In genomic region chr13:78679255-78679895, GRCm38 (mm10) we compare ENCODE assay signal across 9 mouse cellular contexts.
DNase-seq lines count a peak whose midpoint lies in the region; ATAC-seq lines count a peak whose summit lies in the region.
"Had no signal": no experiment of that assay in that cellular context is flagged by ENCODE, and none has a peak within 500 bp of the region (broad histone marks: within the 10 kb centered on the region; RNA-seq: fewer than 3 reads in every experiment).

No protein-coding gene starts in this region.

- WGBS in midbrain, embryonic 12.5 days = 32% methylated on average over 4 of the region's 4 CpGs
- WGBS in midbrain, embryonic 15.5 days = 26% methylated on average over 4 of the region's 4 CpGs
- WGBS in hindbrain, embryonic 12.5 days = 35% methylated on average over 4 of the region's 4 CpGs

- no peak overlapping the region for H3K4me3 ChIP-seq in midbrain, embryonic 12.5 days
- no peak overlapping the region for H3K4me3 ChIP-seq in midbrain, embryonic 15.5 days
- H3K4me3 ChIP-seq in hindbrain, embryonic 12.5 days = no peak overlapping the region

- H3K4me2 ChIP-seq in midbrain, embryonic 12.5 days (replicated peaks) = no peak overlapping the region
- no peak overlapping the region for H3K4me2 ChIP-seq in midbrain, embryonic 15.5 days
- no peak overlapping the region for H3K4me2 ChIP-seq in hindbrain, embryonic 12.5 days (replicated peaks)

- no peak overlapping the region for H3K9ac ChIP-seq in midbrain, embryonic 12.5 days (replicated peaks)
- H3K9ac ChIP-seq in midbrain, embryonic 15.5 days = no peak overlapping the region
- H3K9ac ChIP-seq in hindbrain, embryonic 12.5 days = no peak overlapping the region

- H3K36me3 ChIP-seq in midbrain, embryonic 12.5 days = no peaks in the 10 kb centered on the region
- no peaks in the 10 kb centered on the region for H3K36me3 ChIP-seq in midbrain, embryonic 15.5 days (replicated peaks)
- no peaks in the 10 kb centered on the region for H3K36me3 ChIP-seq in hindbrain, embryonic 12.5 days

- peak; percentile 76 for ATAC-seq in midbrain, embryonic 12.5 days (ENCODE audit: low FRiP score, low read depth)
- ATAC-seq in midbrain, embryonic 15.5 days (replicated peaks) = no peak
- ATAC-seq in hindbrain, embryonic 12.5 days (ENCODE audit: low FRiP score) = peak; percentile 60; the same call in 1 of the 2 replicates

- H3K27me3 ChIP-seq in midbrain, embryonic 12.5 days = no peaks in the 10 kb centered on the region
- no peaks in the 10 kb centered on the region for H3K27me3 ChIP-seq in midbrain, embryonic 15.5 days (replicated peaks)
- no peaks in the 10 kb centered on the region for H3K27me3 ChIP-seq in hindbrain, embryonic 12.5 days

- peak; percentile 13 to 23 for DNase-seq in adrenal gland, postnatal 36 days
- peak; percentile 41 for DNase-seq in retina, embryonic 14.5 days (ENCODE audit: low spot score)
- no peak for DNase-seq in spleen, postnatal 10 days (ENCODE audit: low spot score in 2 of 2)
- no peak for DNase-seq in B cell, adult 2 months
- DNase-seq in kidney, postnatal 36 days = no peak
- DNase-seq: layer of hippocampus, adult 9-11 months had no signal

- H3K27ac ChIP-seq in midbrain, embryonic 12.5 days (replicated peaks) = no peak overlapping the region
- H3K27ac ChIP-seq in midbrain, embryonic 15.5 days = no peak overlapping the region
- no peak overlapping the region for H3K27ac ChIP-seq in hindbrain, embryonic 12.5 days

- no peaks in the 10 kb centered on the region for H3K9me3 ChIP-seq in midbrain, embryonic 12.5 days
- H3K9me3 ChIP-seq in midbrain, embryonic 15.5 days = no peaks in the 10 kb centered on the region
- H3K9me3 ChIP-seq in hindbrain, embryonic 12.5 days (replicated peaks) = no peaks in the 10 kb centered on the region

- H3K4me1 ChIP-seq in midbrain, embryonic 12.5 days = 0 out of 2 replicates have a peak, but pooled peaks cover 8% of the 10 kb centered on the region
- H3K4me1 ChIP-seq in midbrain, embryonic 15.5 days = no peaks in the 10 kb centered on the region
- H3K4me1 ChIP-seq in hindbrain, embryonic 12.5 days = peaks cover 7% of the 10 kb centered on the region

Comparison
In these comparisons a context has a peak if more than half of its experiments do, and no peak if none do; other contexts are left out.
1. DNase-seq: peak in adrenal gland, postnatal 36 days (2 of 2) and retina, embryonic 14.5 days (single experiment); none in spleen, postnatal 10 days (0 of 2), B cell, adult 2 months (0 of 2) and kidney, postnatal 36 days (0 of 2).